Mouse (Mus musculus) granulocyte monocyte progenitor cell, adult 5-6 weeks (primary cell): ENCODE measurements around the gene Arl6ip4. TPM values are rescaled to one million over a fixed set of nuclear protein-coding genes. Genes with fewer than 3 reads are reported as not detected.

ENCODE experiments used
- ATAC-seq: replicated peaks from 2 replicates; pipeline ENCODE4 v1.8.0; 2016; ENCODE audit warnings: mild to moderate bottlenecking, moderate TSS enrichment, inconsistent platforms; ENCODE audit not compliant: poor library complexity, severe bottlenecking
- total RNA-seq, 2 experiments: library from RNA; stranded (forward) in 1 of 2; stranded (reverse) in 1 of 2; fragments of 200-712, 200-1000 nt in 1 of 2; fragments of >200 nt in 1 of 2; fragmentation: Nextera tagmentation in 1 of 2; gene quantifications; 2 replicates each; pipeline ENCODE4 v1.2.3; 2014 to 2017

Arl6ip4 gene
- total RNA-seq (2014; fragmentation: Nextera tagmentation) (65.3 and 89.4 TPM in 2 replicates), total RNA-seq (2017) (89.7 and 99.8 TPM in 2 replicates)

GRCm38 (mm10) chr5:124115990-124116845 is at the start of gene Arl6ip4:
Arl6ip4 (plus strand) TSS chr5:124116089.
- ATAC-seq, result peak; percentile 29

GRCm38 (mm10) chr5:124069657-124070056 is 46.2 kb upstream of the Arl6ip4 start:
- ATAC-seq, result no peak

GRCm38 (mm10) chr5:124073682-124074081 is 42.2 kb upstream of the Arl6ip4 start:
- no peak for ATAC-seq

- peak; percentile 71 for ATAC-seq
Observed at GRCm38 (mm10) chr5:124074845-124075307, 41.0 kb upstream of the Arl6ip4 start.

- ATAC-seq, result no peak; the same call in 1 of the 2 replicates
Observed at GRCm38 (mm10) chr5:124075716-124076115, 40.2 kb upstream of the Arl6ip4 start.

GRCm38 (mm10) chr5:124076559-124076958 is 39.3 kb upstream of the Arl6ip4 start:
- ATAC-seq, result no peak

GRCm38 (mm10) chr5:124077241-124077640 is 38.6 kb upstream of the Arl6ip4 start:
- ATAC-seq, result no peak

- ATAC-seq, result no peak
Observed at GRCm38 (mm10) chr5:124077856-124078460, 37.9 kb upstream of the Arl6ip4 start.

GRCm38 (mm10) chr5:124078794-124079416 is 37.0 kb upstream of the Arl6ip4 start:
- ATAC-seq, result peak; percentile 12; the same call in 1 of the 2 replicates

- no peak for ATAC-seq
Observed at GRCm38 (mm10) chr5:124079880-124080279, 36.0 kb upstream of the Arl6ip4 start.

GRCm38 (mm10) chr5:124082447-124082846 is 33.4 kb upstream of the Arl6ip4 start:
- no peak for ATAC-seq

GRCm38 (mm10) chr5:124082941-124083688 is 32.8 kb upstream of the Arl6ip4 start:
- no peak for ATAC-seq

- no peak for ATAC-seq
Observed at GRCm38 (mm10) chr5:124083850-124084587, 31.9 kb upstream of the Arl6ip4 start.

GRCm38 (mm10) chr5:124084588-124085173 is 31.2 kb upstream of the Arl6ip4 start:
- peak; percentile 81 for ATAC-seq

GRCm38 (mm10) chr5:124085513-124085912 is 30.4 kb upstream of the Arl6ip4 start:
- ATAC-seq, result no peak

- ATAC-seq, result no peak
Observed at GRCm38 (mm10) chr5:124086876-124087275, 29.0 kb upstream of the Arl6ip4 start.

- ATAC-seq, result no peak
Observed at GRCm38 (mm10) chr5:124089868-124090267, 26.0 kb upstream of the Arl6ip4 start.

GRCm38 (mm10) chr5:124091951-124092406 is 23.9 kb upstream of the Arl6ip4 start:
- ATAC-seq, result no peak
